Mouse (Mus musculus): ENCODE data around the gene Gm17428. TPM values are rescaled to one million over a fixed set of nuclear protein-coding genes. Genes with fewer than 3 reads are reported as not detected.

Gene Gm17428
- not detected for polyA plus RNA-seq (2021)

DNA sequence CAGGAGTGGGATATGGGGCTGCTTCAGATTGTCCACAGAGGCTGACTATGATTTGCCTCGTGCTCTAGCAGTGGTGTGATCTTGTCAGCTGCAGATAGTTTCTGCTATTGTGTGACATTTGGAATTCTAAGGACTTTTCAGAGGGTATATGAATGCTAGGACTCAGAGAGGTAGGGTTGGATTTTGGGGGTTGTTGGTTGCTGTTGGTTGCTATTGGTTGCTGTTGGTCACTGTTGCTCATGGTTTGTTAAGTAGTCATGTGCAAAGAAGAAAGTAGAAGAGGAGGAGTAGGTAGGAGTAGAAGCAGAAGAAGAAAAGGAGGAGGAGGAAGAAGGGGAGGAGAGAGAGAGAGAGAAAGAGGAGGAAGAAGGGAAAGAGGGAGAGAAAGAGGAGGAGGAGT is at the start of gene Gm17428:
Gm17428 (plus strand) TSS at position 301 of the 400 bp plus-strand sequence.
- DNase-seq (ENCODE audit: low read depth, low spot score), result no peak

DNA sequence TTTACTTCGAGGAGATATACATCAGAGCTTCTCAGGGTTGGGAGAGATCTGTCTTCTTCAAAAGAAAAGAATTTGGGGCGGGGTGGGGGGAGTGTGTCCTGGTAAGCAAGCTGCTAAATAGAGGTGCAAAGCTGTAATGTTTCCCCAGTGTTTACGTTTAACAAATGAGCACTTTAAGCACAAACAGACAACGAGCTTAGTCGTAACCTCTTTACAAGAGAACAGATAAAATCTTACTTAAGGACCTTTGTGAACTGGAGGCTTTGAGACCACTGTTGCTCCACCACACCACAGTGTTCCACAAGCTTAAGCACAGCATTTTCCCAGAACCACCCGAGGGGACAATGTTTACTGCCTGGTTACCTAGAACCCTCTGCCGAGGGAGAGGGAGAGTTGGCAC is 49.4 kb upstream of the Gm17428 start:
- ATAC-seq (no peak), DNase-seq (ENCODE audit: low read depth, low spot score) (no peak)
- CTCF ChIA-PET, result interaction anchor here (1.5 to 2.0 kb wide), 2 partner anchors 11 to 88 kb away, joined by 3 to 4 read pairs; partner anchors contain the start of gene Ngdn
- no peak for TF ChIP-seq CTCF (IDR thresholded peaks at IDR 0.05)
- POLR2A ChIA-PET, result interaction anchor here (1.7 kb wide), 1 partner anchor 17 kb away, joined by 3 read pairs; no protein-coding TSS in a partner anchor
- in situ Hi-C loops (cut with MboI; ENCODE audit: low pct_unique_long_range_greater_than_20kb), result no loop called here
- H3K27me3 ChIP-seq, result peaks cover 18% of the 10 kb centered on the region

More for the DNA sequence above, at the start of gene Gm17428:
- POLR2A ChIA-PET, result no interaction called here
- in situ Hi-C loops (cut with MboI; ENCODE audit: low pct_unique_long_range_greater_than_20kb), result no loop called here
- CTCF ChIA-PET, result no interaction called here
- TF ChIP-seq CTCF (IDR thresholded peaks at IDR 0.05), result no peak
- ATAC-seq, result no peak
- H3K27me3 ChIP-seq, result peaks cover 15% of the 10 kb centered on the region

DNA sequence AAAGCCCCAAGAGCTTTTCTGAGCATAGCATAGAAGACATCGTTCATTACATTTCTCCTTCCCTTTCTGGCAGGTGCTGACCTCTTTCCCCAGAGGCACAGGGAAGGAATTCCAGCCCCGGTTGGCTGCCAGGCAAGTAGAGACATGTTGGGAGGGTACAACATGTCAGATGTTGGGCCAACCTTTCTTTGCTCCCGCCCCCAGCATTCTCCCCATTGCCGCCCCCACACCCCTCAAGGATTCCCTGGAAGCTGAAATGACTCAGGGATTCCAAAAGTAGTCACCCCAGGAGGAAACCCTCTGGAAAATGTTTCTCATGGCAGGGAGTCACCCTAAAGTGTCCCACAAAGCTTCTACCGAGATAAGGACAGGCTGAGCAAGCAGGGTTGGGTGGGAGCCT is 46.9 kb upstream of the Gm17428 start:
- in situ Hi-C loops (cut with MboI; ENCODE audit: low pct_unique_long_range_greater_than_20kb), result no loop called here
- ChIA-PET POLR2A (no interaction called here), CTCF (interaction anchor here (1.4 kb wide), 1 partner anchor 10 kb away, joined by 6 read pairs; no protein-coding TSS in a partner anchor)
- DNase-seq (ENCODE audit: low read depth, low spot score), result no peak
- TF ChIP-seq CTCF (IDR thresholded peaks at IDR 0.05), result no peak
- ATAC-seq, result no peak
- H3K27me3 ChIP-seq, result peaks cover 26% of the 10 kb centered on the region

DNA sequence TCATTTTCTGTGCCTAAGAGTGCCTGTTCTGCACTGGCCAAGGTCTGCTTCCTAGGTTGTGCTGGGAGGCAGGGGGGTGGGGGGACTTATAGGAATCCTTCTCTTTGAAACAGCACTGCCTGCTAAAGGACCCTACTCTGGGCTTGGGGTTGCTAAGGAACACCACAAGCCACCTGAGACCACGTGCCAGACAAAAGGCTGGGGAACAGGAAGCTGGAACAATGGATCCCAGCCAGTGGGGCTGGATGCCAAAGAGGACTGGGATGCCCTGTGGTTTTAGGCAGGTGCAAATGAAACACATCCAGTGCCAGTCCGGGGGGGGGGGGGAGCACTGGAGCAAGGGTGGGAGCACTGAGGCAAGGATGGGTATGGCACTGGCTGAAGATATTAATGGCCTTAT is 46.3 kb upstream of the Gm17428 start:
- ChIA-PET CTCF (interaction anchor here (1.4 kb wide), 1 partner anchor 10 kb away, joined by 6 read pairs; no protein-coding TSS in a partner anchor), POLR2A (no interaction called here)
- peaks cover 29% of the 10 kb centered on the region for H3K27me3 ChIP-seq
- in situ Hi-C loops (cut with MboI; ENCODE audit: low pct_unique_long_range_greater_than_20kb), result no loop called here
- TF ChIP-seq CTCF (IDR thresholded peaks at IDR 0.05), result no peak
- ATAC-seq (no peak), DNase-seq (ENCODE audit: low read depth, low spot score) (no peak)

DNA sequence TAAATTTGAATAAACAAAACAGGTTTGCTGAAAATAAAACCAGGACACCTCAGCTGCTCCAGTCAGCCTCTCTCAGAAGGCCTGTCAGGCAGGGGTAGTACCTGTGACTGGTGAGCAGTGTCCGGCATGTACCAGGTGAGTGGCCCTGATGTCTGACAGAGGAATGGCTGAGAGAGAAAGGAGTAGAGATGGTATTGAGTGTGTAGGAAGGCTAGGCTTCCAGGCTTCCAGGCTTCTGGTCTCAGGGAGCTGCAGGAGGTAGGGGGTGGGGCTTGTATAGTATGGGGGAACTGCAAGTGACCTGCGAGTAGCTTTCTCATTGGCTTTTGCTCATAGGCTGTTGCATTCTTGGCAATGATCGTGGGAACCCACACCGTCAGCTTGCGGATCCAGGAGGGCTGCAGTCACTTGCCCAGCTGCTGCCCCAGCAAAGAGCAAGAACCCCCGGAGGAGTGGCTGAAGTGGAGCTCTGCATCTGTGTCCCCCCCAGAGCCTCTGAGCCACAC is 44.0 kb upstream of the Gm17428 start, which contains the start of gene Il25:
Il25 (plus strand) TSS at position 51 of the 506 bp plus-strand sequence.
- no peak for DNase-seq (ENCODE audit: low read depth, low spot score)
- in situ Hi-C loops (cut with MboI; ENCODE audit: low pct_unique_long_range_greater_than_20kb), result no loop called here
- ATAC-seq, result no peak
- no peak for TF ChIP-seq CTCF (IDR thresholded peaks at IDR 0.05)
- POLR2A ChIA-PET, result interaction anchor here (1.2 kb wide), 1 partner anchor 13 kb away, joined by 3 read pairs; no protein-coding TSS in a partner anchor
- H3K27me3 ChIP-seq, result peaks cover 20% of the 10 kb centered on the region
- CTCF ChIA-PET, result no interaction called here

DNA sequence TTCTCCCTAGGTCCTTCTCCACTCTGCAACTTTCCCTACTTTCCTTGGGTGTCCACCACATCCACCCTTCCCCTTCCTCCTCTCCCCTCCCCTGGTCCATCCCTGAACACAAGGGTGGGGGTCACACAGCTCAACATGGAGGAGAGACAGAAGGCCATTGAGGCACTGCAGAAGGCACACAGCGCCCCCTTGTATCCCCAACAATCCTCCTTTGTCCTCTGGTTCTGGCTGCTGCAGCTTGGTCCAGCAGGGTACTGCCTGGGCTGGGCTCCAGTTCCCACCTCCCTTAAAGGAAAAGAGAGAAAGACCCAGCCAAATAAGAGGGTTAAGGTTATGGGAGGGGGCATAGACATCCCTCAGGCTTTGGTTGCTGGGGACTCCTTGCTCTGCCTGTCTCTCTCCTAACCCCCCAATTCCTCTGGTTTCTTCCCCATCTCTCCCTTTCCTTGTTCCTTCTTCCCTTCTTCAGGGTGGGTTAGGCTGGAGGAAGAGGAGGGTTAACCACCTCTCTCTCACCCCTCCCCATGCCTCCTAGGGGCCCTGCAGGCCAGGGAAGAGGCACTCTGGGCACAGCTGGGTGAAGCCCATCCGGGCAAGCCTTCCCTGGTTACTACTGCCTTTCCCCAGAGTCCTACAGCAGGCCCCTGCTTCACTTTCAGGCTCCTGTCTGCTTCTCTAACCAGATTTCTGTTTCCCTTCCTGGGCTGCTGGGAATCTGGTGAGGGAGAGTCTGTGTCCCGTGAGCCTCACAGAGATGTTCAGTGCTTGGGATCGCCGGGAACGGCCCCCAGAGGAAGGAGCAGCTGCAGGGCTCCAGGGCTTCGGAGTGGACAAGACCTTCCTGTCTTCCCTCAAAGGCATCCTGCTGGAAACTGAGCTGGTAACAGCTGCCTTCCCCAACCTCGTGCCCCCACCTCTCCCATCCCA is 40.6 kb upstream of the Gm17428 start, which contains the start of gene Cmtm5:
Cmtm5 (plus strand) TSS at position 358 of the 927 bp plus-strand sequence.
- CTCF ChIA-PET, result no interaction called here
- ATAC-seq, result no peak
- DNase-seq (ENCODE audit: low read depth, low spot score), result no peak

DNA sequence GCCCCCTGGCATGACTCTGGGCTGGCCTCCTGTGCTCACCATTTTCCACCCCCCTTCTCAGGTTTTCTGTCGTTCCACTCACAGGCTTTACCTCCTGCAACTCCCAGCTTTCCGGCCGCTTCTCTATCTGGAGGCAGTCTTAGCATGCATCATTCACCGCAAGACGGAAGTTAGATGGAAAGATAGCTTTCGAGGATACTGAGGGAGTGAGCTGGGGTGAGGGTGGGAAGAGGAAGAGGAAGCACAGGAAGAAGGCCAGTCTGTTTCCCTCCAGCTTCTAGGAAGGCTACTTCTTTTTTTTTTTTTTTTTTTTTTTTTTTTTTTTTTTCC is 39.9 kb upstream of the Gm17428 start:
- TF ChIP-seq CTCF (IDR thresholded peaks at IDR 0.05), result no peak
- CTCF ChIA-PET, result no interaction called here
- DNase-seq (ENCODE audit: low read depth, low spot score) (no peak), ATAC-seq (no peak)
- H3K27me3 ChIP-seq, result peaks cover 20% of the 10 kb centered on the region
- in situ Hi-C loops (cut with MboI; ENCODE audit: low pct_unique_long_range_greater_than_20kb), result loop anchor here (5.0 kb wide), 2 partner anchors 34 to 94 kb away; no protein-coding TSS in a partner anchor
- POLR2A ChIA-PET, result no interaction called here

More for the DNA sequence above, 40.6 kb upstream of the Gm17428 start, which contains the start of gene Cmtm5:
- TF ChIP-seq CTCF (IDR thresholded peaks at IDR 0.05), result no peak
- peaks cover 20% of the 10 kb centered on the region for H3K27me3 ChIP-seq
- in situ Hi-C loops (cut with MboI; ENCODE audit: low pct_unique_long_range_greater_than_20kb), result loop anchor here (5.0 kb wide), 2 partner anchors 34 to 94 kb away; no protein-coding TSS in a partner anchor
- POLR2A ChIA-PET, result no interaction called here

DNA sequence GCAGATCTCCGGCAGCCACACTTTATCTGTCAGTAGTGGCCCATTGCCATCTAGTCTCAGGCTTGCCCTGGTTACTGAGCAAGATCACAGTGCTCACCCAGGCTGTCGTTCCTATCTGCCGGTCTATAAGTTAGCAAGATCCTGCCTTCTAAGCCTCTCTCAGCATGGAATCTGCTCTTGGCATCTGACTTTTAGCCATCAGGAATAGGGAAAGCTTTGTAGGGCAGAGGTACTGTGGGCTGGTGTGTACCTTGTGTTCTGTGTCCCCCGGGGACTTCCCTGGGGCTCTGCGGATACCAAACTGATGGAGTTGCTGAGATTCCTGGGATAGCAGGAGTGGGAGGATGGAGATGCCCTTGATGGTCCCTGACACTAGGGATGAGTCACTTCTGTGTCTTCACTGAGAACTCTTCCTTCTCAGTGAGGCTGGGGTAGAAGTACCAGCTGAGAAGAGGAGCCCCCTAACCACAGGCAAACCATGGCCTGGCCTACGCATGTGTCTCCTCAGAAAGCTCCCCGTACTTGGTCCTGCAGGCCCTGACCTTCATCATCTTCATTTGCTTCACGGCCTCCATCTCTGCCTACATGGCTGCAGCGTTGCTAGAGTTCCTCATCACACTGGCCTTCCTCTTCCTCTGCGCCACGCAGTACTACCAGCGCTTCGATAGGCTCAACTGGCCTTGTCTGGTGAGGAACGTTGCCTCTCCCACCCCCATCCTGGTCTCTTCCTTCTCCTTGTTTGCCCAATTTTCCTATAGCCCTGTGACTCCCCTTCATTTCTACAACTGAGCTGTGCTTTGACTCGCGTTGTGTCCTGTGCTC is 39.2 kb upstream of the Gm17428 start:
- DNase-seq (ENCODE audit: low read depth, low spot score), result no peak
- ChIA-PET CTCF (interaction anchor here (1.2 kb wide), 1 partner anchor 17 kb away, joined by 3 read pairs; no protein-coding TSS in a partner anchor), POLR2A (no interaction called here)
- peaks cover 20% of the 10 kb centered on the region for H3K27me3 ChIP-seq
- in situ Hi-C loops (cut with MboI; ENCODE audit: low pct_unique_long_range_greater_than_20kb), result loop anchor here (5.0 kb wide), 2 partner anchors 35 to 95 kb away; no protein-coding TSS in a partner anchor
- no peak for ATAC-seq
- TF ChIP-seq CTCF (IDR thresholded peaks at IDR 0.05), result no peak

DNA sequence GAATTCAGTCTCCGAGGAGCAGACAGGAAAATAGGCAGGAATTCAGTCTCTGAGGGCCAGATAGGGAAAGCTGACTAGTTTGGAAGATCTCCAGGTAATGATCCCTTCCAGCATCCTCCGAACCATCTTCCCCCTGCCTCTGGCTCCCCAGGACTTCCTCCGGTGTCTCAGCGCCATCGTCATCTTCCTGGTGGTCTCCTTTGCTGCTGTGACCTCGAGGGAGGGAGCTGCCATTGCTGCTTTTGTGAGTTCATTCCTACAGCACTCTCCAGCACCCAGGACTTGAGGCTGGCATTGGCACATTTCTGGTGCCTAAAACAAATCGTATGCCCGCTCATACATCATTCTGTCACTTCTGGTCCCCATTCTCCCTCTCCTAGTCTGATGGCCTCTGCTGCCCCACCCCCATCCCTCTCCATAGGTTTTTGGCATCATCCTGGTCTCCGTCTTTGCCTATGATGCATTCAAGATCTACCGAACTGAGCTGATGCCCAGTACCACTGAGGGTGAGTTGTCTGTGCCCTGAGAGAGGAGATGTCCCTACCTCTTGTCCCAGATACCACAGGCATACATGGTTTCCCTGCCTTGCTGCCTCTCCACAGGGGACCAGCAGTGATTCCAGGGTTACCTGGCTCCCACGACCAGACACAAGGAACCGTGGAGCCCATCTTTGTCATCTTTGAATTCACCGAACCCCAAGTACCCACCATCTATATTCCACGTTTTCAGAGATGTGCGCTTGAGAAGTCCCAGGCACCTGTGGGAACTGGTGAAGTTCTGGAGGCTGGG is 38.1 kb upstream of the Gm17428 start:
- no peak for DNase-seq (ENCODE audit: low read depth, low spot score)
- POLR2A ChIA-PET, result no interaction called here
- ATAC-seq, result no peak
- CTCF ChIA-PET, result interaction anchor here (1.0 to 2.4 kb wide), 9 partner anchors 12 to 95 kb away, joined by 3 to 9 read pairs (median 3); no protein-coding TSS in a partner anchor
- peaks cover 16% of the 10 kb centered on the region for H3K27me3 ChIP-seq
- in situ Hi-C loops (cut with MboI; ENCODE audit: low pct_unique_long_range_greater_than_20kb), result loop anchor here (5.0 kb wide), 2 partner anchors 36 to 96 kb away; no protein-coding TSS in a partner anchor
- no peak for TF ChIP-seq CTCF (IDR thresholded peaks at IDR 0.05)

All from Patski (cell line).